Mouse (Mus musculus): ENCODE measurements around the gene Gm14440.
"Not testable (repeated sequence)": the region's sequence is repeated elsewhere in the genome, so short reads cannot be mapped to it uniquely, and the experiment has no call there.

The Gm14440 gene

DNA sequence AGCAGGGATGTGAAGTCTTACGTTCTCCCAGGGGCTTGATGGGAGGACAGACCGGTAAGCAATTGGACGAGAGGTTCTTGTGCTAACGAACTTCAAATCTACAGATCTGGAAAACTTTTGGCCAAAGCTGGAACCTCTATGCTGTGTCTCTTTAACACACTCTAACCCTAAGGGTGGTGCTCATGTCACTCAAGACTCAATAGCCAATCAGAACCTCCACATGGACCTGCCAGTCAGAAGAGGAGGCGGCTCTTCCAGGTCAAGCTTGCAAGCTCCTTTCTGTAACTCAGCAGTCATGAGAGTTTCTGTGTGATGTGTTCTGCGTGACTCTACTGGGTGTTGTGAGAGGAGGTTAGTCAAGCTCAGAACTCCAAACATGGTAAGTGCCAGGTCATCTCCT lies at the start of gene Gm14440:
TSS of gene Gm14440 (plus strand) at position 301 of the 400 bp plus-strand sequence.
- DNase-seq (ENCODE audit: low read depth, low spot score): not testable (repeated sequence)

Data from skeletal muscle tissue, adult 2 months (tissue).